Mouse (Mus musculus): ENCODE results near the gene Nt5dc1. TPM values are rescaled to one million over a fixed set of nuclear protein-coding genes. Genes with fewer than 3 reads are reported as not detected.

Gene Nt5dc1
- polyA plus RNA-seq, 1 experiment from 2014 or later = 6.5 TPM

DNA sequence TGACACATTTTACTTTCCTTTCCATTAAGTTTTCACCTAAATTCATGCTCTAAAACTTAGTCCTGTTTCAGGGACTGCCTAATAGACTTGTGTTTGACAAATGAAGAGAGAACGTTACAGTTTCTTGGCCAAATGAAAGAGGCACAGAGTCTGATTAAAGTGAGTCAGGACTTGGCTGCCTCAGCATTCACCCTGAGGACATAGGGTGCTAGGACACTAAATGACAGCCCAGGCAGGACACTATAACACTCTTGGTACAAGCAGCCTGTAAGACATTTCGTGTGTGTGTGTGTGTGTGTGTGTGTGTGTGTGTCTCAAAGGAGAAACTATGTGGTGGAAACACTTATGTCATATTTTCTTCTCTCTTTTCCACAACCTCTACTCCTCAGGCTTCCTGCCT is 172.2 kb downstream of the Nt5dc1 start:
- Histone ChIP-seq H3K9me3 (replicated peaks; ENCODE audit: control insufficient read depth, low read length) (no peaks in the 10 kb centered on the region), H3K27me3 (ENCODE audit: control insufficient read depth, insufficient read depth, low read length) (no peaks in the 10 kb centered on the region), H3K27ac (ENCODE audit: low read depth, low read length) (no peak overlapping the region), H3K4me3 (ENCODE audit: low read depth, low read length) (no peak overlapping the region), H3K9ac (ENCODE audit: low read depth, low read length) (no peak overlapping the region), H3K36me3 (ENCODE audit: control insufficient read depth, insufficient read depth, low read length) (no peaks in the 10 kb centered on the region), H3K4me1 (ENCODE audit: control insufficient read depth, insufficient read depth, low read length) (no peaks in the 10 kb centered on the region), H3K4me2 (no peak overlapping the region)
- ATAC-seq (replicated peaks; ENCODE audit: insufficient number of reproducible peaks, low FRiP score, low TSS enrichment) = no peak
- WGBS (ENCODE audit: insufficient replicate concordance) = 58% methylated on average over 2 of the region's 2 CpGs

DNA sequence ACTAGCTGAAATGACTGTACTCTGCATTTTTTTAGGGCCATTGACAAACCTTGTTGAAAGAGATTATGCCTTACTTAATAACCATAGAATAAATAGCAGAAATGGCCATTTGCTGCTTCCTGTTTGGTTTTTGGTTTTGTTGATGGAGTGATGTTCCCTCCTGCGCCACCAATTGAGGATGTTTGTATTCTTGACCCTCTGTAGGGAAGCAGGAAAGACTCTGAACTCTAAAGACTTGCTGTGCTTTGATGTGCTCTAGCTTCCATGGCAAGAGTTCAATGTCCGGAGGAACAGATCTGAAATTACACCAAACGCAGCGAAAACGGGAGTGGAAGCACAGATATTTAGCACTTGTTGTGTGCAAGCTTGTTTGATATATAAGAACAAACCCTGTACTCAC is 173.6 kb downstream of the Nt5dc1 start:
- WGBS (ENCODE audit: insufficient replicate concordance) = 73% methylated on average over 5 of the region's 5 CpGs
- H3K9me3 ChIP-seq (replicated peaks; ENCODE audit: control insufficient read depth, low read length) = no peaks in the 10 kb centered on the region
- H3K27me3 ChIP-seq (ENCODE audit: control insufficient read depth, insufficient read depth, low read length) = no peaks in the 10 kb centered on the region
- no peaks in the 10 kb centered on the region for H3K4me1 ChIP-seq (ENCODE audit: control insufficient read depth, insufficient read depth, low read length)
- H3K27ac ChIP-seq (ENCODE audit: low read depth, low read length) = no peak overlapping the region
- H3K4me2 ChIP-seq = no peak overlapping the region
- no peaks in the 10 kb centered on the region for H3K36me3 ChIP-seq (ENCODE audit: control insufficient read depth, insufficient read depth, low read length)
- no peak overlapping the region for H3K9ac ChIP-seq (ENCODE audit: low read depth, low read length)
- ATAC-seq (replicated peaks; ENCODE audit: insufficient number of reproducible peaks, low FRiP score, low TSS enrichment) = no peak
- H3K4me3 ChIP-seq (ENCODE audit: low read depth, low read length) = no peak overlapping the region

DNA sequence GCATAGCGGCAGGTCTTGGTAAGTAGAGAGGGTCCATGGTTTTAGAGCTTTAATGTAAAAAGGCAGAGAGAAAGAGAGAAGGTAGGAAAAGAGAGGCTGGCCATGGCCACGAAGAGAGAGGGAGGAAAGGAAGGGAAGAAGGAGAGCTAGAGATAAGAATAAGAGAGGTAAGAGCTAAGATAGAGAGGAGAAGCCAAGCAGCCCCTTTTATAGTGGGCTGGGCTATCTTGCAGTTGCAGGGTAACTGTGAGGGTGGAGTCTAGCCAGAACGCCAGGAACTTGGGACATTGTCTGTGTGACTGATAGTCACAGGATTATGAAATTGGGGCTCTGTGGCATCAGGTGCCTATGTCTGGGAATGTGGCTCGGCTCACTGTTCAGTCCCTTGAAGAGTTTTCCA is 179.8 kb downstream of the Nt5dc1 start:
- H3K9ac ChIP-seq (ENCODE audit: low read depth, low read length) = no peak overlapping the region
- no peak overlapping the region for H3K27ac ChIP-seq (ENCODE audit: low read depth, low read length)
- no peaks in the 10 kb centered on the region for H3K27me3 ChIP-seq (ENCODE audit: control insufficient read depth, insufficient read depth, low read length)
- H3K9me3 ChIP-seq (replicated peaks; ENCODE audit: control insufficient read depth, low read length) = no peaks in the 10 kb centered on the region
- H3K36me3 ChIP-seq (ENCODE audit: control insufficient read depth, insufficient read depth, low read length) = no peaks in the 10 kb centered on the region
- 49% methylated on average over 4 of the region's 4 CpGs for WGBS (ENCODE audit: insufficient replicate concordance)
- no peak overlapping the region for H3K4me2 ChIP-seq
- no peak for ATAC-seq (replicated peaks; ENCODE audit: insufficient number of reproducible peaks, low FRiP score, low TSS enrichment)
- H3K4me1 ChIP-seq (ENCODE audit: control insufficient read depth, insufficient read depth, low read length) = no peaks in the 10 kb centered on the region
- H3K4me3 ChIP-seq (ENCODE audit: low read depth, low read length) = no peak overlapping the region

Other genes starting within 250 kb of the Nt5dc1 start
- 21.3 and 23.2 TPM in 2 replicates for gene Dse, start 210.8 kb downstream of the Nt5dc1 start, polyA plus RNA-seq (2014; fragmentation: Nextera tagmentation; extraction: Ambion mirVana)
- gene Tspyl1, start 136.4 kb downstream of the Nt5dc1 start, polyA plus RNA-seq (2014; fragmentation: Nextera tagmentation; extraction: Ambion mirVana) = 52.7 and 57.3 TPM in 2 replicates
- 6.3 and 9.5 TPM in 2 replicates for gene Tspyl4, start 121.1 kb downstream of the Nt5dc1 start, polyA plus RNA-seq (2014; fragmentation: Nextera tagmentation; extraction: Ambion mirVana)
- gene Col10a1, start 28.6 kb downstream of the Nt5dc1 start, polyA plus RNA-seq (2014; fragmentation: Nextera tagmentation; extraction: Ambion mirVana) = 0.20 and 0.24 TPM in 2 replicates
- 5.9 and 6.8 TPM in 2 replicates for gene Frk, start 64.8 kb upstream of the Nt5dc1 start, polyA plus RNA-seq (2014; fragmentation: Nextera tagmentation; extraction: Ambion mirVana)

Measured in heart, embryonic 11.5 days (tissue).